Mouse (Mus musculus): Measurements from ENCODE around the gene Olfr1221. TPM values are rescaled to one million over a fixed set of nuclear protein-coding genes. Genes with fewer than 3 reads are reported as not detected.

Gene Olfr1221
- polyA plus RNA-seq (2012; rRNA removed), result not detected in 2 replicates

GRCm38 (mm10) chr2:89117183-89117582, at the start of gene Olfr1221:
Olfr1221 (minus strand) TSS chr2:89117283.

GRCm38 (mm10) chr2:89163991-89164390, 46.9 kb upstream of the Olfr1221 start, which contains the start of gene Olfr1224-ps1:
Olfr1224-ps1 (minus strand) TSS chr2:89164091.

GRCm38 (mm10) chr2:89151460-89151859, 34.4 kb upstream of the Olfr1221 start, which contains the start of gene Olfr1223:
Olfr1223 (minus strand) TSS chr2:89151560.

GRCm38 (mm10) chr2:89132954-89133353, 15.9 kb upstream of the Olfr1221 start, which contains the start of gene Olfr1222:
Olfr1222 (minus strand) TSS chr2:89133054.

GRCm38 (mm10) chr2:89106735-89107134, 10.3 kb downstream of the Olfr1221 start, which contains the start of gene Olfr1220:
Olfr1220 (minus strand) TSS chr2:89106835.

GRCm38 (mm10) chr2:89083413-89083812, 33.7 kb downstream of the Olfr1221 start, which contains the start of gene Olfr1219:
Olfr1219 (minus strand) TSS chr2:89083513.

GRCm38 (mm10) chr2:89061087-89061486, 56.0 kb downstream of the Olfr1221 start, which contains the start of gene Olfr1218:
Olfr1218 (minus strand) TSS chr2:89061187.

Other genes with a start within 250 kb of the Olfr1221 start
- not detected in 2 replicates for gene Olfr1208, start 215.0 kb downstream of the Olfr1221 start, polyA plus RNA-seq (2012; rRNA removed)
- not detected in 2 replicates for gene Olfr1209, start 202.1 kb downstream of the Olfr1221 start, polyA plus RNA-seq (2012; rRNA removed)
- gene Olfr1211, start 179.2 kb downstream of the Olfr1221 start, polyA plus RNA-seq (2012; rRNA removed), result not detected in 2 replicates
- not detected in 2 replicates for gene Olfr1212, start 163.3 kb downstream of the Olfr1221 start, polyA plus RNA-seq (2012; rRNA removed)
- not detected in 2 replicates for gene Gm13762, start 137.0 kb downstream of the Olfr1221 start, polyA plus RNA-seq (2012; rRNA removed)
- gene Olfr1214, start 124.6 kb downstream of the Olfr1221 start, polyA plus RNA-seq (2012; rRNA removed), result not detected in 2 replicates
- not detected in 2 replicates for gene Olfr1215, start 110.3 kb downstream of the Olfr1221 start, polyA plus RNA-seq (2012; rRNA removed)
- gene Olfr1216, start 98.9 kb downstream of the Olfr1221 start, polyA plus RNA-seq (2012; rRNA removed), result not detected in 2 replicates
- not detected in 2 replicates for gene Olfr1217, start 85.2 kb downstream of the Olfr1221 start, polyA plus RNA-seq (2012; rRNA removed)
- not detected in 2 replicates for gene Olfr1218, start 56.1 kb downstream of the Olfr1221 start, polyA plus RNA-seq (2012; rRNA removed)
- not detected in 2 replicates for gene Olfr1219, start 33.8 kb downstream of the Olfr1221 start, polyA plus RNA-seq (2012; rRNA removed)
- not detected in 2 replicates for gene Olfr1220, start 10.4 kb downstream of the Olfr1221 start, polyA plus RNA-seq (2012; rRNA removed)
- gene Olfr1222, start 15.8 kb upstream of the Olfr1221 start, polyA plus RNA-seq (2012; rRNA removed), result not detected in 2 replicates
- not detected in 2 replicates for gene Olfr1223, start 34.3 kb upstream of the Olfr1221 start, polyA plus RNA-seq (2012; rRNA removed)
- not detected in 2 replicates for gene Olfr1224-ps1, start 46.8 kb upstream of the Olfr1221 start, polyA plus RNA-seq (2012; rRNA removed)
- not detected in 2 replicates for gene Olfr1225, start 57.4 kb upstream of the Olfr1221 start, polyA plus RNA-seq (2012; rRNA removed)
- gene Olfr1226, start 82.8 kb upstream of the Olfr1221 start, polyA plus RNA-seq (2012; rRNA removed), result not detected in 2 replicates
- not detected in 2 replicates for gene Olfr1228, start 136.8 kb upstream of the Olfr1221 start, polyA plus RNA-seq (2012; rRNA removed)
- gene Olfr1229, start 170.7 kb upstream of the Olfr1221 start, polyA plus RNA-seq (2012; rRNA removed), result not detected in 2 replicates
- gene Olfr1230, start 180.0 kb upstream of the Olfr1221 start, polyA plus RNA-seq (2012; rRNA removed), result not detected in 2 replicates
- not detected in 2 replicates for gene Olfr1231, start 189.8 kb upstream of the Olfr1221 start, polyA plus RNA-seq (2012; rRNA removed)
- not detected in 2 replicates for gene Olfr1232, start 212.4 kb upstream of the Olfr1221 start, polyA plus RNA-seq (2012; rRNA removed)
- not detected in 2 replicates for gene Olfr1233, start 225.1 kb upstream of the Olfr1221 start, polyA plus RNA-seq (2012; rRNA removed)
- not detected in 2 replicates for gene Olfr1234, start 247.6 kb upstream of the Olfr1221 start, polyA plus RNA-seq (2012; rRNA removed)

All from colon, adult 2 months (tissue).